Mouse (Mus musculus): ENCODE data around the gene Glyr1. TPM values are rescaled to one million over a fixed set of nuclear protein-coding genes. Genes with fewer than 3 reads are reported as not detected.
A peak's percentile ranks its signal among the peaks of the same experiment; 100 is the strongest.

Gene Glyr1
- total RNA-seq (2015), result 69.5 and 74.6 TPM in 2 replicates
- 103 and 112 TPM in 2 replicates for total RNA-seq (2017)

DNA sequence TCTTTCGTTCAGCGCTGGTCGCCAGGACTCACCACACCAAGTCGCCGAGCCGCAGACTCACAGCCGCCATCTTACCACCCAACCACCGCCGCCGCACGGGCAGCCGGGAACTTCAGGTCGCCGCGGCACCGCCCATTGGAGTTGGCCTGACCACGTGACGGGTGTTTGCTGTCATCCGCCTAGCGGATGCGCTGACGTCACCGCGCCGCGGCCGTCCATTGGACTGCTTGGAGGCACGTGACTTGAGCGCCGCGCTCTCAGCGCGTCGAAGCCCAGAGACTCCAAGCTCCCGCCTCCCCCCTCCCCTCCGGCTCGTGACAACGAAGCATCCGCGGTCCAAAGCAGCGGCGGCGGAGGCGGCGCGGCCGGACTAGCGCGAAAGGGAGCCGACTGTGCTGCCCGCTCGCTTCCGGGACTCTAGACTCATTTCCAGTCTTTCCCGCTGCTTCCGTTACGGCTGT is at the start of gene Glyr1, which contains the start of gene Ubn1:
TSS of gene Glyr1 (minus strand) at position 90 of the 461 bp plus-strand sequence.
TSS of gene Ubn1 (plus strand) at position 284 of the 461 bp plus-strand sequence.
- peak; percentile 90 for ATAC-seq (replicated peaks; ENCODE audit: poor library complexity)

DNA sequence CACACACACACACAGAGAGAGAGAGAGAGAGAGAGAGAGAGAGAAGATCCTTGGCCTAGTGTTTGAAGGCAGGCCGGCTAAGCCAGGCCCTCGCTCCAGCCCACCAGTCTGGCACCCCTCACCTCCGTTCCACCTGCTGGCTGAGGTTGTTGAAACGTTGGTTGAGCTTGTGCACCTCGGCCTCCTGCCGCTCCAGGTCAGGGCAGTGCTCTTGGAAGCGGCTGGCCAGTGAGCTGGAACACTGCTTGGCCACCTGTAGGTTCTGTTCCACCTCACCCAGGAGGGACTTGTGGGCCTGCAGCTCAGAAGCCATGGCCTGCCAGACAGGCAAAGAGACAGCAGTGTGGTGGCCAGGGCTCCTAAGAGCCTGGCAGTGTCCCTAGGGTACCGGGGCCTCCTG is 46.8 kb upstream of the Glyr1 start:
- no peak for ATAC-seq (replicated peaks; ENCODE audit: poor library complexity)

DNA sequence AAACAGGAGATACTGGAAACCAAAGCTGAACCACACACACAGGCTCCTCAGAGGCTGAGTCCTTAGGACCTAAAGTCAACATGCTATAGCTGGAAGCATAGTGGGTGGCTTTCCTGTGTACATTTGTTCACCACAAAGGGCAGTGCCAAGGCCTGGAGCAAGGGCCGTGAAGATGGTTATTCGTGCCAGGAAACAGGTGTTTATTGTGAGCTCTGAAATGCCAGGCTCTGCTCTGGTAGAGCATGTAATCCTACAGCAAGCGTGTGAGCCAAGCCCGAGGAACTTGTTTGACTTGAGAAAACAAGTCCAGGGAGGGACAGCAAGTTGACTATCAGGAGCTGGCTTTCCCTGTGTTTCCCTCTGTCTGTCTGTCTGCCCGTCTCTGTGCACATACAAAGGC is 43.6 kb upstream of the Glyr1 start:
- ATAC-seq (replicated peaks; ENCODE audit: poor library complexity), result no peak

DNA sequence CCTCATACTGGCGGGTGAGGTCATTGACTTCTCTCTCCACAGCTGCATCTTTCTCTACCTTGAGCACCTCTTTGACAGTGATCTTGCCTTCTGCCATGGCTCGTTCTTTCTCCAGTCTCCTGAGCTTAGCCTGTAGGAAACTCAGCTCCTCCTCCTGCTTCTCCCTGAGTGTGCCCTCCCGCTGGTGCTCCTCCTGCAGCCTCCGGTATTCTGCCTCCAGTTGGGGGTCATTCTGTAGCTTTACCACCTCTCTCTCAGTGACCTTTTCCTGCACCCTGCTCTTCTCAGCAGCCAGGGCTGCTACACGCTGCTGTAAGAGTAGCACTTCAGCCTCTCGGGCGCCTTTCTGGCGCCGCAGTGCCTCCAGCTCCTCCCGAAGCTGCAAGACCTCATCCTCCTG is 39.4 kb upstream of the Glyr1 start:
- no peak for ATAC-seq (replicated peaks; ENCODE audit: poor library complexity)

DNA sequence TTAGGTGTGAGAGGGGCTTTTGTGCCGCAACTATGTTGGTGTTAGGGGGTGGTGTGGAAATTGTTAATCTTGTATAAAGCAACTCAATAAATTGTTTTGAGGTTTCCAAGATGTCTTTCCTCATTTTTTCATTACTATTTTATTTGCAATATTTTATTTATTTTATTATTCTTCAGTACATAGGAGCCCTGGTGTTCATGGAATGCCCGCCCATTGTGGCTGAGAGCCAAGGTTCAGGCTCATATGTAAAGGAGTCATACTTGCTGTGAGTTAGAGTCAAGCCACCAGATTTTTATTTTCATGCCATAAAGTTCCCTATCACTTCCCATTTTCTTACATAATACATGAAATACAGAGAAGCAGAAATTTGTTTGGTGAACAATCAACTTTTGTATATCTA is 36.5 kb upstream of the Glyr1 start:
- no peak for ATAC-seq (replicated peaks; ENCODE audit: poor library complexity)

DNA sequence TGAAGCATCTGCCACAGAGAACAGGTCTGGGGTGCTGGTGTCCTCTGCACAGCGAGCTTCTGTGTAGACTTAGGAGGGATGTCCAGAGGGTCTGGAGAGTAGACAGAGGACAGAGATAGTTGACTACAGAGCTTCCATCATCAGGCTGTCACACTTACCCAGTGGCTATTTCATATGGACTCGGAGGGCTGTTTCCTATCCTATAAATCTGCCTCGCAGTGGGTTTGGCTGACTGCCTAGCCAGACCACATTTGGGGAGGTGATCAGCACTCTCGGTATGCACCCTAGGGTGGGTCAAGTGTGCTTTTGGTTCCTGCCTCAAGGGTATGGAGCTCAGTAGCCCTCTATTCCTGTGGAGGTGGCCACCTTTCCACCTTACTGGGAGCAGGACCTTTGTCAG is 35.5 kb upstream of the Glyr1 start:
- ATAC-seq (replicated peaks; ENCODE audit: poor library complexity), result no peak

DNA sequence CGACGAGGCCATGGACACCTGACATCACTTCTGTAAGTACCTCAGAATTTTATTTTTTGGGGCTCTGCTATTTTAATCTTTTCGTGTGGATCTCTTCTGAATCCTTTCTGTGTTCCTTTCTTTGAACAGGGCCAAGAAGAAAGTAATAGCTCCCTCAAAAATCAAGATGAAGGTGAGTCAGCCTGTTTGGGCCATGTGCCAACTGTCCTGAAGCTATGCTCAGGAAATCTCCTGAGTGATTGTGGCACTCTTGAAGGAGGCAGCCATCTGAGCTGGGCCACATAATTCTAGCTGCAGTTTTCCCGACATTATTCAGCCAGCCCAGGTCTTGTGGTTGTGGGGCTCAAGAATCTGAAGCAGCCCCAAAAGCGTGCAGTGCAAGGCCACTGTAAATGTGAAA is 24.7 kb upstream of the Glyr1 start:
- no peak for ATAC-seq (replicated peaks; ENCODE audit: poor library complexity)

DNA sequence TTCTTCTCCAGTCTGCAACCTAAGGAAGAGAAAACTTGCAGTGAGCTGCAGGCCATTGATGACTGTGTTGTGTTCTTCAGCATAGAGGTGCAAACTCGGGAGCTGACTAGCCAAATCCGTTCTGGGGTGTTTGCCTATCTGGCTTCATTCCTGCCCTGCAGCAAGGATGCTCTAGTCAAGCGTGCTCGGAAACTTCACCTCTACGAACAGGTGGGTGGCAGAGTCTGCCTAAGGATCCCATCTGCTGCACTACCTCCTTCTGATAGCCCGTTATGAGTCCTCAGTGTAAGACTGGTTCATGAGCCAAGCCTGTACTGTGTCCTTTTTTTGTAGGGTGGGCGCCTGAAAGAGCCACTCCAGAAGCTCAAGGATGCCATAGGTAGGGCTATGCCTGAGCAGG is 22.3 kb upstream of the Glyr1 start:
- ATAC-seq (replicated peaks; ENCODE audit: poor library complexity), result no peak

DNA sequence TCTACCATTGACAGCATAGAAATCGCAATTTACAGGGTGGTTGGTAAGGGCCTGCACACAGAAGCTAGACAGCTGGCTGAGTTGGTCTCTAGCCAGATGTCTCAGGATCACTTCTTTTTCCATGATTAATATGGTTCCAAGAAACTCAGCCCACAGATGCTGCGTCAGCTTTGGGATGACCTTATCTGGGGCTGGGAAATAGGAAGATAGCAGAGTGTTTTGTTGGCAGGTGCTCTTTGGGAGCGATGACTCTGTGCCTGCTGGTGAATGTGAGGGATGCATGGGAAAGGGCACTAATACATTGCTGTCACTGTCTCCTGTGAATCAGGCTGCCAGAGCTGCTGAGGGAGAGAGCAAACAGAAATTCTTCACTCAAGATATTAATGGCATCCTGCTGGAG is 20.7 kb upstream of the Glyr1 start:
- ATAC-seq (replicated peaks; ENCODE audit: poor library complexity), result no peak

DNA sequence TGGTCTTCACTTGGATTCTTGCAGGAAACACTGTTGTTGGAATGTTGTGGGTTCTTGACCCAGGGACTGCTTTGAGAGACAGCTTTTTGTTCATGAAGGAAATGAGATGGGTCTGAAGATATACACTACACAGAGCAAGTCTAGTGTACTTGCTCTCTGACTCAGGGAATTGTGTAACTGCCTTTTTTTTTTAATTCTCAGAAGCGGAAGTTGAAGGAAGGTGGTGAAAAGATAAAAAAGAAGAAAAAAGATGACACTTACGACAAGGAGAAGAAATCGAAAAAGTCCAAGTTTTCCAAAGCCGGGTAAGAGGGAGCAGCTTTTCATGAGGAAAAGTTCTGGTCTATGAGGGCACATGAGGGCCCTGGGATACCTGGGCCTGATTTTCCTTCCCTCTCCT is 13.8 kb upstream of the Glyr1 start:
- no peak for ATAC-seq (replicated peaks; ENCODE audit: poor library complexity)

DNA sequence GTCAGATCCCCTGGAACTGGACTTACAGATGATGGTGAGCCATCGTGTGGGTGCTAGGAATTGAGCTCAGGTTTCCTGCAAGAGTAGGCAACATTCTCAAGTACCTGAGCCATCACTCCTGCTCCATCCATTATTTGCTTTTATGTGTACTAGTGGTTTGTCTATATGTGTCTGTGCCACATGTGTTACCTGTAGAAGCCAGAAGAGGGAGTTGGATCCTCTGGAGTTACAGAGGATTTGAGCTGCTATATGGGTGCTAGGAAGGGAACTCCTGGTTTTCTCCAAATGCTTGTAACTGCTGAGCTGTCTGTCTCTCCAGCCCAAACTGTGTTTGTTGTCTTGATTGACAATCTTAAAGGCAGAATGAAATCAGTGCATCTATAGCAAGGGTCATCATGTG is 8.5 kb upstream of the Glyr1 start:
- peak; percentile 75 for ATAC-seq (replicated peaks; ENCODE audit: poor library complexity)

DNA sequence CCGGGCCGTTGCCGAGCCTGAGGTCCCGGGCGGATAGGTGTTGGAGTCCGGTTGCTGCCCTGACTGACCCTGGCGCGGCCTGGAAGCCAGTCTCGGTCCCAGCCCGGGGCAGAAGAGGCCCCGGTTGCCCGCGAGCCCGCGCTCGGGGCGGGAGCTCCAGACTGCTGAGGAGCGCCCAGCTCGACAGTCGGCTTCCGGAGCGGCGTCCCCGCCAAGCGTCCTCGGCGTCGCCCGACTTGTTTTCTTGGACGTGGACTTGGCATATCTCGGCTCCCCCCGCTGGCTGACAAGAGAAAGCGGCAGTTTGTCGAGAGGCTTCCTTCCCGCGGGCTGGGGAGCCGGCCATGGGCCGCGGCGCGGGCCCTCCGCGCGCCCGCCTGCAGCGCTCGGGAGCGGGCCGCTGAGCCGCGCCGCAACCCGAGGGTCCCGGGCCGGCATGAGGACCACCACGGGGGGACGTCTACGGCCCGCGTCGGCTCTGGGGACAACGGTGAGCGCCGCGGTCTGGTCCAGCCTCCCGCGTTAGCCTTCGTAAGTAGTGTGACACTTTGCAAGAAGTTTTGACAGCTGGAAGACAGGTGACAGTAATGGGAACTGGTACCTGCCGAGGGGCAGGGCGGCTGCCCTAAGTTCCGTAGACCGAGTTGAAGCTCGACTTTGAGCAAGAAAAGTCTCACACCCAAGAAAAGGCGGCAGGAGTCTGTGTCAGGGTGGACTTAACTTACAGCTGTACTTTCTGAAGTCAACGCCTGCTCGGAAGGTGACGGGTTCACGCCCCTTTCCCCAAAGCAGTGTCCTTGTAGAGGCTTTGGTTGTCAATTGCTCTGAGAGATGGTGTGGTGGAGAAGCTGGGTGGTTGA is 818 bp upstream of the Glyr1 start:
- peak; percentile 43 for ATAC-seq (replicated peaks; ENCODE audit: poor library complexity)

DNA sequence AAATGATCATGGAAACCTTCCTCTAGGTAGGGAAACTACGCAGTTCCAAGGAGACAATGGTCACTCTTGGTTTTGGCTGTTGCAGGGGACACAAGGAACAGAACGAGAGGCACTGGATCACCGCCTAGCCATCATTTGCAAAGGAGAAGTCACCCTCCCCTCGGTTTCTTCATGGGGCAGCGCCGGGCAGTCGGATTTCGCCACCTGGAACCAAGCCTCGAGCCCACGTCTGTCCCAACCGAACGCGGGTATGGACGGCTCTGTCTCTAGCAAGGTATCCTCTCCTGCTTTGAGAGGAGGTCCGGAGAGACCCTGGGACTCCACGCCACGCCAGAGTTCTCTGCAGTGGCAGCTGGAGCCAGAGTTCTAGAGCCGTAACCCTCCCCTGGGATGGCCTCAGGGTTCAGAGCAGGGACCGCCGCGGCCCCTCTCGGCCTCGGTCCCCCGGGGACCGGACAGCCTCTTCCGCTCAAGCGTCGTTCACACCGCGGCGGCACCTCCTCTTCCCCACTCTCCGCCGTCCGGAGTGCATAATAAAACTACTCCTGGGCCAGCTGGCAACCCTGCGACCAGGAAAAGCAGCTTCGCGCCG is 385 bp downstream of the Glyr1 start:
- peak; percentile 32 for ATAC-seq (replicated peaks; ENCODE audit: poor library complexity)

DNA sequence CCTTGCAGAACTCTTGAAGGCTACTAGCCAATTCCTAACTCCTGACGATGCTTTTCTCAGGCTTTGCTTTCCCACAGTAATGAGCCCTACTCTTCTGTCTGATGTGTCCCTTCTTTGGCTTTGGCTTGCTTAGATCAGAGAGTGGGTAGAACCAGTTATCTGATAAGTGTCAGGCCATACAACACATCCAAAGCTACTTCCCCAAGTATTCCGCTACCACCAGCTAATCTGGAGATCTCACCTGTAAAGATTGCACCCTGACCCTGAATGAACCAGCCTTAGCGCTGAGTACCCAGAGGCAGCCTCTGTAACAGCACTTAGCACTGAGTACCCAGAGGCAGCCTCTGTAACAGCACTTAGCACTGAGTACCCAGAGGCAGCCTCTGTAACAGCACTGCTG is 4.3 kb downstream of the Glyr1 start:
- no peak for ATAC-seq (replicated peaks; ENCODE audit: poor library complexity)

DNA sequence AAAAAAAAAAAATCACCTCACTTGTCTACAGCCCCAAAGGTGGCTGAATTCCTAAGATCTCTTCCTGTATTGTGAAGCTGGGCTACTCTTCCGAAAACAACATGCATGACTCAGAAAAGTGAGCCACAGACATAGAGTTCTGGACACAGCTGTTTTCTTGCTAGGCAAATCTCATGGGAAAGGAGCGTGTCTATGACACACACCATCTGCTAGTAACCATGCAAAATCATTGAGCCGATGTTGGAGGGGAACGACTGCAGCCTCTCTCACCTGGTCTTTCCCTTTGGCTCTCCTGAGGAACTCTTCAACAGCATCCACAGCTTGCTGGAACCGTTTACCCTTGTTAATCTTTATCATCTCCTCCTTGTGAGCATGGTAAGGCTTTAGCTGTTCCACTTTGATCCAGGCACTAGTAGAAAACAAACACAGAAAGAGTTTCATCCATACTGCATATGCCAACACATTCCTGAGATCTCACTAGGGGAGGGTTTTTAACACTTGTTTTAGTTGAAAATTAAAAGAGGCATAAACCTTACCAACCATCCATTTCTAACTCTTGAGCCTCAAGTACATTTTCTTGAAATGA is 12.9 kb downstream of the Glyr1 start:
- no peak for ATAC-seq (replicated peaks; ENCODE audit: poor library complexity)

DNA sequence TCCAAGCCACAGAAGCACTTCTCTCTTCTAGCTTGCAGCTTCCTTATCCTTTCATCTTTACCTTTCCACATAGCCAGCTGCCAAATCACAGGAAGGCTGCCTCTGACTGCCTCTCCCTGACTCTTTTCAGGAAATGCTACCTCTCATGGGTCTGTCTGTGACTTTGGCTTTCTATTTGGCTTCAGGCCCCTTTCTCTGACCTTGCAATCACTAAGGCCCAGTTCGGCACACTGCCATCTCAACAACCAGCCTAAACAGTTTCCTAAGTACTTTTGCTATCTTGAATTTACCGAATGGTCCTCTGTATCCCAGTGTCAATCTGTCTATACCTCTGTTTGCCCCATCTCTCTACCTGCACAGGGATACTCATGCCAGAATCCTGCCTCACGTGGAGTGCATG is 14.1 kb downstream of the Glyr1 start:
- no peak for ATAC-seq (replicated peaks; ENCODE audit: poor library complexity)

DNA sequence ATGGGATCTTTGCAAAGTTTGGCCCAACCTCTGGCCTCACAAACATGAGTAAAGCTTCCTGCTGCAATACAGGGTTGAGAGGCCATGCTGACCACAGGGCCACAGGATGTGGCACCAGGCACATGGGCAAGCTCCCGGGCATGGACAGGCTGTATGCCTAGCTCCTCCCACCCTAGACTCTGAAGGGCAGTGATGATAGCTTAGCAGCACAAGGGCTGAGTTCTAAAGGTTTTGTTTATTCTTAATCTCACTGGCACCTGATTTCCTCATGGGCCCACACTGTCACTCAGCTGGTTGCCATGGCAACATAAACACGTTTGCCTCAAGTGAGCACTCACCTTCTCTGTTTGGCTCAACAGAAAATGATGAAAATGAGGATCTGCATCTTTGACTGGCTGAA is 19.8 kb downstream of the Glyr1 start:
- ATAC-seq (replicated peaks; ENCODE audit: poor library complexity), result peak; percentile 64

DNA sequence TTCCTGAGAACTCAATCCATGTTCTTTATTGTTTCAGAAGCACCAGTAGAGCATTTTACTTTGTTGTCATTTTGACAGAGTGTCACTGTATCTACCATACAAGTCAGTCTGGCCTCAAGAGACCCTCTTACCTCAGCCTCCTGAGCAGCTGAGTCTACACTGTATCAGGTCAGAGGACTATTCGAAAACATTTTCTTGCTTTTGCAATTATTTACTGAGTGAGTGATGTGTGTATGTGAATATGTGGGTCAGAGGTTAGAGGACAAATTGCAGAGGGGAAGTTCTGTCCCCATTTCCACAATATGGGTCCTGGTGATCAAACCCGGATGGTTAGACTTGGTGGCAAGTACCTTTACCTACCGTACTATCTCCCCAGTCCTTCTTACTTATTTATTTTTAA is 25.6 kb downstream of the Glyr1 start:
- no peak for ATAC-seq (replicated peaks; ENCODE audit: poor library complexity)

DNA sequence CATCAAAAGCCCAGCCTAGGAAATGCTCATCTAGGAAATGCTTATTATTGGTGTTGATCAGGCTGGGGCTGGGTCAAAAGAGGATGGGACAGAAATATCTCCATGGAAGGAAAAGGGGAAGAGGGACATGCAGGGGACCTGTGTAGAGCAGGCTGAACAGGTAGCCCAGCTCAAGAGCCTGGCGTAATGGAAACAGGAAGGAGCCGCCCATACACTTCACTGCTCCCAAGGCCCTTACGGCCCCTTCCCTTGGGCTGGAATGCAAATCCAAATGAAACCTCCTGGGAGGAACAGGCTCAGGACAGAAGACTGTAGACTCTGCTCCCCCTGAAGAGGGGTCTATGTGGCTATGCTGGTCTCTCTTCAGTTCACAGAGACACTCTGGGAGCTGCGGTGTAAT is 35.1 kb downstream of the Glyr1 start:
- ATAC-seq (replicated peaks; ENCODE audit: poor library complexity), result no peak

DNA sequence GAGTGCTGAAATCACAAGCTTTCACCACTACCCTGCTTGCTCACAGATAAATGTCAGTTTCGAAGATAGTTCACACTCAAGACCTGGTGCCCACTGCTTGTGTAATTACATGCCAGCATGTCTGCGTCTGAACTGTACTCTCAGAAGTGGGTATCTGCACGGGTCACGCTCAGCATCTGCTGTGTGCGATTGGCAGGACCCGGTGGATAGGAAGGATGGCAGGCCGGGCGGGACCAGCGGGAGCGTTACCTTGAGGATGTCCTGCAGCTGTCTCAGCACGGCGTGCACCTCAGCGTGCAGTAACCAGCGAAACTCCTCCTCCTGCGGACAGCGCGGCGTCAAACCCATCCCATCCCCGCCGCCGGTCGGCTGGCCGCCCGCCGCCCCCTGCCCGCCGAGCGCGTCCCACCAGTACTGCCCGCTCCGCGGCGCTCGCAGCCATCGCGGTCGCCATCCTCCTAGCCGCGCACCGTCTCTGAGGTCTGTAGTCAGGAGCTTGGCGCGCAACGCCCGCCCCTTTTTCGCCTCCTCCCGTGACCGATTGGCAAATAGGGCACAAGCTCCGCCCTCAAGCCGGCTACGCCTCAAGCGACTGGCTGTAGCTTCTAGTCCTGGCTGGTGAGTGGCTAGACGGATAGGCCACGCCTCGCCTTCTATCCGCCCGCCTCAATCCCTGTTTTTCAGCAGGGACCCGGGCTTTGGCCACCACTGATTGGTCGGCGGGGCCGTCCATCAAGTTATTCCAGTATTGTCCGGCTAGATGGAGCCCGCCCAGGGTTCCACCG is 36.4 kb downstream of the Glyr1 start, which contains the start of gene Rogdi:
TSS of gene Rogdi (minus strand) at position 500 of the 785 bp plus-strand sequence.
- ATAC-seq (replicated peaks; ENCODE audit: poor library complexity), result peak; percentile 83

Measured in megakaryocyte progenitor cell, adult 5-6 weeks (primary cell).